Mouse (Mus musculus): ENCODE measurements around the gene Ip6k2. TPM values are rescaled to one million over a fixed set of nuclear protein-coding genes. Genes with fewer than 3 reads are reported as not detected.

Ip6k2 gene
- total and polyA plus RNA-seq, 3 experiments, result 23.6 to 28.4 (median 27.2) TPM

DNA sequence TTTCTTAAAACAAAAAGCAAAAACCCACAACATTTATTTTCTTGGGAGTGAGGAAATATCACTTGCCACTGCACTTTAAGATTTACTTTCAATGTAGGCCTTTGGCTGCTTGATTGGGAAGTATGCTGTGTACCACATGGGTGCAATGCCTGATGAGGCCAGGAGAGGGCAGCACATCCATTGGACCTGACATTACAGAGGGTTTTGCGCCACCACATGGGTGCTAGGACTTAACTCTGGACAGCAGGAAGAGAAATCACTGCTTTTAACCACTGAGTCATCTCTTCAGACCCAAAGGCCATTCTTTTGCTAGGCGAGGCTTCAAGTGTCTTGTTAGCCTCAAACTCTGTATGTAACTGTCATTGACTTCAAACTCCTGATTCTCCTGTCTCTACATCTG is 23.8 kb upstream of the Ip6k2 start (continued):
- TF ChIP-seq GABPA (IDR thresholded peaks at IDR 0.05; ENCODE audit: insufficient replicate concordance, low read depth, low read length) (no peak), POLR2AphosphoS2 (IDR thresholded peaks at IDR 0.05; ENCODE audit: low read depth, low read length) (no peak), MYC (IDR thresholded peaks at IDR 0.05; ENCODE audit: low read depth, low read length) (0 out of 2 replicates have a peak, but pooled peaks have one; percentile 51), TCF12 (IDR thresholded peaks at IDR 0.05; ENCODE audit: low read depth, low read length) (no peak), ZC3H11A (IDR thresholded peaks at IDR 0.05; ENCODE audit: low read depth, low read length) (no peak), PAX5 (IDR thresholded peaks at IDR 0.05; ENCODE audit: low read length) (no peak), SIN3A (IDR thresholded peaks at IDR 0.05; ENCODE audit: low read length) (no peak), UBTF (IDR thresholded peaks at IDR 0.05; ENCODE audit: low read depth, low read length) (no peak), ETS1 (conservative IDR thresholded peaks at IDR 0.05; ENCODE audit: low read depth, low read length) (no peak), ZMIZ1 (IDR thresholded peaks at IDR 0.05; ENCODE audit: low read depth, low read length) (no peak), E2F4 (IDR thresholded peaks at IDR 0.05; ENCODE audit: insufficient replicate concordance, low read depth, low read length) (no peak), CHD2 (IDR thresholded peaks at IDR 0.05; ENCODE audit: low read length) (no peak), SMC3 (IDR thresholded peaks at IDR 0.05; ENCODE audit: low read depth, low read length) (peak; percentile 80), MXI1 (IDR thresholded peaks at IDR 0.05; ENCODE audit: low read depth, low read length) (no peak), BHLHE40 (IDR thresholded peaks at IDR 0.05; ENCODE audit: low read depth, low read length) (no peak), ELF1 (IDR thresholded peaks at IDR 0.05; ENCODE audit: low read depth, low read length) (no peak), EP300 (IDR thresholded peaks at IDR 0.05; ENCODE audit: low read length) (no peak), JUND (conservative IDR thresholded peaks at IDR 0.05; ENCODE audit: low read depth, low read length) (no peak), MEF2A (IDR thresholded peaks at IDR 0.05; ENCODE audit: borderline replicate concordance, low read depth, low read length) (no peak)

GRCm38 (mm10) chr9:108761561-108761960 is 22.0 kb upstream of the Ip6k2 start:
- Histone ChIP-seq H3K4me2 (ENCODE audit: insufficient read depth, low read depth, poor library complexity, severe bottlenecking) (no peak overlapping the region), H3K4me1 (ENCODE audit: control insufficient read depth in 1 of 2, insufficient read depth in 2 of 2) (peaks cover 3 to 13% of the 10 kb centered on the region in 2 experiments; a peak in 3 of 4 replicates), H3K9ac (ENCODE audit: insufficient read depth, low read depth) (no peak overlapping the region), H3K4me3 (replicated peaks in 1 of 3; ENCODE audit: low read depth in 2 of 3, low read length in 2 of 3, poor library complexity in 1 of 3) (no peak overlapping the region), H3K79me2 (replicated peaks; ENCODE audit: control insufficient read depth, extremely low read depth, insufficient read depth, poor library complexity, severe bottlenecking) (no peaks in the 10 kb centered on the region; the same call in 1 of the 2 replicates), H3K27me3 (replicated peaks) (no peaks in the 10 kb centered on the region), H3K27ac (ENCODE audit: insufficient read depth, low read depth) (no peak overlapping the region), H3K9me3 (replicated peaks; ENCODE audit: low read length) (peaks cover 4% of the 10 kb centered on the region), H3K36me3 (replicated peaks in 1 of 2; ENCODE audit: control insufficient read depth in 1 of 2, insufficient read depth in 1 of 2, low read length in 1 of 2) (no peaks in the 10 kb centered on the region)
- in situ Hi-C loops (cut with MboI; ENCODE audit: low pct_ligation_motif_present, low pct_unique_long_range_greater_than_20kb, low sequenced_read_pairs) (no loop called here), dilution Hi-C loops (cut with MboI; ENCODE audit: extremely low pct_ligation_motif_present, extremely low pct_unique_long_range_greater_than_20kb, low sequenced_read_pairs) (no loop called here)
- peak; percentile 66 for DNase-seq (ENCODE audit: extremely low read depth)
- no peak for TF ChIP-seq ZKSCAN1 (IDR thresholded peaks at IDR 0.05; ENCODE audit: borderline replicate concordance, low read depth, low read length)
- TF ChIP-seq IRF4 (IDR thresholded peaks at IDR 0.05; ENCODE audit: low read depth, low read length), result peak; percentile 97
- TF ChIP-seq MEF2A (IDR thresholded peaks at IDR 0.05; ENCODE audit: borderline replicate concordance, low read depth, low read length), result 0 out of 2 replicates have a peak, but pooled peaks have one; percentile 29
- TF ChIP-seq EP300 (IDR thresholded peaks at IDR 0.05; ENCODE audit: low read length), result peak; percentile 92
- TF ChIP-seq BHLHE40 (IDR thresholded peaks at IDR 0.05; ENCODE audit: low read depth, low read length), result peak; percentile 35; the same call in 1 of the 2 replicates
- TF ChIP-seq RCOR1 (conservative IDR thresholded peaks at IDR 0.05; ENCODE audit: low read depth, low read length), result peak; percentile 56; the same call in 1 of the 2 replicates
- TF ChIP-seq ZNF384 (IDR thresholded peaks at IDR 0.05; ENCODE audit: low read depth, low read length), result no peak
- peak; percentile 40; the same call in 1 of the 2 replicates for TF ChIP-seq SIN3A (IDR thresholded peaks at IDR 0.05; ENCODE audit: low read length)
- 0 out of 2 replicates have a peak, but pooled peaks have one; percentile 13 for TF ChIP-seq ETS1 (conservative IDR thresholded peaks at IDR 0.05; ENCODE audit: low read depth, low read length)
- TF ChIP-seq E2F4 (IDR thresholded peaks at IDR 0.05; ENCODE audit: insufficient replicate concordance, low read depth, low read length), result no peak
- no peak for TF ChIP-seq CTCF (conservative IDR thresholded peaks at IDR 0.05 in 1 of 2, IDR thresholded peaks at IDR 0.05 in 1 of 2; ENCODE audit: low read depth in 2 of 2, low read length in 2 of 2)
- no peak for TF ChIP-seq POLR2A (IDR thresholded peaks at IDR 0.05; ENCODE audit: low read depth, low read length)
